Mouse (Mus musculus) embryonic fibroblast, embryonic 13.5 days (primary cell): Measurements from ENCODE around the gene Klf16. TPM values are rescaled to one million over a fixed set of nuclear protein-coding genes. Genes with fewer than 3 reads are reported as not detected.

Source experiments
- H3K27ac ChIP-seq: 2 replicates; pipeline ENCODE4 v1.5.1; 2012; ENCODE audit warnings: low read length, control low read depth, inconsistent platforms; ENCODE audit not compliant: insufficient read depth
- H3K4me1 ChIP-seq: 2 replicates; pipeline ENCODE4 v1.6.1; 2011; ENCODE audit warnings: low read length; ENCODE audit not compliant: control insufficient read depth, insufficient read depth
- H3K4me3 ChIP-seq: 2 replicates; pipeline ENCODE4 v1.5.1; 2011; ENCODE audit warnings: mild to moderate bottlenecking, control low read depth, low read length; ENCODE audit not compliant: insufficient read depth
- CTCF ChIP-seq: IDR thresholded peaks from 2 replicates; pipeline ENCODE4 v1.5.1; 2011; ENCODE audit warnings: mild to moderate bottlenecking, control low read depth, low read length, moderate library complexity, borderline replicate concordance; ENCODE audit not compliant: insufficient read depth
- POLR2A ChIP-seq: IDR thresholded peaks from 2 replicates; pipeline ENCODE4 v1.6.1; 2011; ENCODE audit warnings: low read depth, mild to moderate bottlenecking, control low read depth, low read length, moderate library complexity
- polyA plus RNA-seq: library from polyadenylated mRNA; stranded (reverse); fragments of >200 nt; gene quantifications from 2 replicates; pipeline ENCODE4 v1.2.4, GENCODE M21; 2011; ENCODE audit warnings: low read depth; ENCODE audit not compliant: missing spikeins, insufficient read length

Gene Klf16
- polyA plus RNA-seq, 1 experiment, result 15.5 TPM

GRCm38 (mm10) chr10:80566375-80567092 lies 10.6 kb downstream of the Klf16 start:
- Histone ChIP-seq H3K4me1 (no peaks in the 10 kb centered on the region), H3K27ac (no peak overlapping the region), H3K4me3 (no peak overlapping the region)
- no peak for TF ChIP-seq POLR2A
- peak; percentile 98 for TF ChIP-seq CTCF

GRCm38 (mm10) chr10:80561116-80561944 lies 15.8 kb downstream of the Klf16 start, which contains the start of gene Rexo1:
Rexo1 (minus strand) TSS chr10:80561560.
- peak within 1 kb of the TSS; percentile 77 for H3K4me3 ChIP-seq
- 0 out of 2 replicates have a peak, but pooled peaks cover 5% of the 10 kb centered on the region for H3K4me1 ChIP-seq
- peak within 1 kb of the TSS; percentile 99 for H3K27ac ChIP-seq
- 0 out of 2 replicates have a peak, but pooled peaks have one; percentile 44 for TF ChIP-seq CTCF
- peak; percentile 35; the same call in 1 of the 2 replicates for TF ChIP-seq POLR2A

- H3K4me3 ChIP-seq, result peak overlapping the region; percentile 77
- 0 out of 2 replicates have a peak, but pooled peaks cover 5% of the 10 kb centered on the region for H3K4me1 ChIP-seq
- H3K27ac ChIP-seq, result no peak overlapping the region
- TF ChIP-seq CTCF (no peak), POLR2A (no peak)
Measured at GRCm38 (mm10) chr10:80560621-80561020, 16.5 kb downstream of the Klf16 start.

GRCm38 (mm10) chr10:80559431-80559830 lies 17.7 kb downstream of the Klf16 start:
- no peak overlapping the region for H3K4me3 ChIP-seq

GRCm38 (mm10) chr10:80557346-80557965 lies 19.7 kb downstream of the Klf16 start:
- Histone ChIP-seq H3K4me3 (no peak overlapping the region), H3K4me1 (0 out of 2 replicates have a peak, but pooled peaks cover 5% of the 10 kb centered on the region), H3K27ac (no peak overlapping the region)
- TF ChIP-seq POLR2A (no peak), CTCF (peak; percentile 41; the same call in 1 of the 2 replicates)

More at GRCm38 (mm10) chr10:80559431-80559830, 17.7 kb downstream of the Klf16 start:
- TF ChIP-seq POLR2A (no peak), CTCF (no peak)
- H3K4me1 ChIP-seq, result 0 out of 2 replicates have a peak, but pooled peaks cover 5% of the 10 kb centered on the region
- no peak overlapping the region for H3K27ac ChIP-seq

GRCm38 (mm10) chr10:80553997-80554396 lies 23.1 kb downstream of the Klf16 start:
- no peak for TF ChIP-seq POLR2A
- no peak for TF ChIP-seq CTCF
- H3K27ac ChIP-seq, result no peak overlapping the region
- 0 out of 2 replicates have a peak, but pooled peaks cover 2% of the 10 kb centered on the region for H3K4me1 ChIP-seq
- no peak overlapping the region for H3K4me3 ChIP-seq

- TF ChIP-seq POLR2A (no peak), CTCF (no peak)
- Histone ChIP-seq H3K27ac (no peak overlapping the region), H3K4me1 (0 out of 2 replicates have a peak, but pooled peaks cover under 1% of the 10 kb centered on the region), H3K4me3 (no peak overlapping the region)
Measured at GRCm38 (mm10) chr10:80553575-80553974, 23.5 kb downstream of the Klf16 start.

GRCm38 (mm10) chr10:80552364-80552763 lies 24.8 kb downstream of the Klf16 start:
- Histone ChIP-seq H3K4me3 (no peak overlapping the region), H3K4me1 (no peaks in the 10 kb centered on the region), H3K27ac (no peak overlapping the region)
- no peak for TF ChIP-seq CTCF
- TF ChIP-seq POLR2A, result no peak

GRCm38 (mm10) chr10:80549279-80549678 lies 27.8 kb downstream of the Klf16 start:
- Histone ChIP-seq H3K4me3 (no peak overlapping the region), H3K27ac (no peak overlapping the region), H3K4me1 (no peaks in the 10 kb centered on the region)
- TF ChIP-seq POLR2A (no peak), CTCF (no peak)
